Mouse (Mus musculus) regulatory T cell (primary cell): Measurements from ENCODE around the gene Sh2b1.
"Not testable (repeated sequence)": the region's sequence is repeated elsewhere in the genome, so short reads cannot be mapped to it uniquely, and the experiment has no call there.

Source experiments
- in situ Hi-C: fragments of 300-600 bp; cut with MboI, MseI; formaldehyde crosslinking; loops from one replicate; pipeline ENCODE4 v1.15.1; 2025; ENCODE audit warnings: high pct_unique_total_duplicates

The Sh2b1 gene

GRCm38 (mm10) chr7:126474993-126475581 lies at the start of gene Sh2b1:
Sh2b1 (minus strand) TSS chr7:126475424.
- in situ Hi-C loops, result loop anchor here (5.0 kb wide), 1 partner anchor 78 kb away; the partner anchor contains the start of gene Nfatc2ip

DNA sequence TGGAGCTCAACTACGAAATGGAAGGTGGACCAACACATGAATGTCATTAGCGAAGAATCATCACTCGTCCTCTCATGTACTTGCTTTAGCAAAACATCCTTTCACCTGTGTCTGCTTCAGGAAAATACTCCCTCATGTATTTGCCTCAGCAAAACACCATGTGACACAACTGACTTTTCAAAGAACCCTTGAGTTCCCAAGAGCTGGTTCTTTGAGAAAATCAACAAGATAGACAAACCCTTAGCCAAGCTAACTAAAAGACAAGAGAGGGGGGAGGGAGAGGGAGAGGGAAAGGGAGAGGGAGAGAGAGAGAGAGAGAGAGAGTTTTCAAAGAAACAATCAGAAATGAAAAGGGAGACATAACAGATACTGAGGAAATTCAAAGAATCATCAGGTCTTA lies 48.1 kb upstream of the Sh2b1 start:
- in situ Hi-C loops, result no loop called here

DNA sequence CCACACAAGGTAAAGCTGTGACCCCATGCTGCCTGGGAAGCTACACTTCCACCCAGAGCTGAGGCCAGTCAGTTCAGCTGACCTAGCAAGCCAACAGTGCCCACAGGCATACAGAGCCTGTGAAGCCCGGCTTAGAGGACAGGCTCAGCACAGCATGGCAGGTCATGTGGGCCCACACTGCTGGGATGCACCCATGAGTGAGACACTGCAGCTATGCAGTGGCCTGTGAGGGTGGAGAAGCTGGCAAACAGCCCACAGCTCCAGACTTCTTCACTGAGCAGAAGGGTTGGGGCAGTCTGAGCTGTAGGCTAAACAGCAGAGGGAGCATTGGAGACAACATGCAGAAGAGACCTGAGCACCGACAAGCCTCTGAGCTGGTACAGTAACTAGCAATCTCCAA lies 44.3 kb upstream of the Sh2b1 start:
- in situ Hi-C loops, result no loop called here

DNA sequence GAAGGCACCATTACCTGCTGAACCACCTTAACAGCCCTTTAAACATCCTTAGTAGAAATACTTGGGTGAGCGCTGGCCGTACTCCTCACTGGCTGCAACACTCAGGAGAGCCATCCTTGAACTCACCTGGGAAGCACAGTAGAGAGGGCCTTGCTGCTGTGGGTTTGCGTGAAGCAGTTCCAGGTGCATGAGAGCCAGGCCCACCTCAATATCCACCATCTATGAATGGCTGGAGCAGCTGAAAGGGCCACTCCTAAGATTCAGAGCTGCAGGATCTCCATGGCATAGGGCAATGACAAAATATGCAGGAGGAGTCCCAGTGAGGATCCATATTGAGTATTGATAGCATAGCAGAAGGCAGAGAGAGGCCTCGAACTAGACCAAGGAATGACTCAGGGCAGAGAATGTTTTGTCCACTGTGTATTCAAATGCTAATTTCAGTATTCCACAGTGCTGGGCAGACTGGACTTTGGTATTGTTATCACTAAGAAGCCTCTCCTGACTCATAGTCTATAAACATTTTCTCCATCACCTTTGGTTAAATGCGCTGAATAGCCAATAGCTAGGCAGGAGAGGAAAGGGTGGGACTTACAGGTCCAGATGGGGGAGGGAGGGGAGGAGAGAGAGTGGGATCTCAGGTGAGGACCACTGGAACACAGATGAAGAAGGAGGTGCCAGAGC lies 43.2 kb upstream of the Sh2b1 start:
- in situ Hi-C loops, result no loop called here

DNA sequence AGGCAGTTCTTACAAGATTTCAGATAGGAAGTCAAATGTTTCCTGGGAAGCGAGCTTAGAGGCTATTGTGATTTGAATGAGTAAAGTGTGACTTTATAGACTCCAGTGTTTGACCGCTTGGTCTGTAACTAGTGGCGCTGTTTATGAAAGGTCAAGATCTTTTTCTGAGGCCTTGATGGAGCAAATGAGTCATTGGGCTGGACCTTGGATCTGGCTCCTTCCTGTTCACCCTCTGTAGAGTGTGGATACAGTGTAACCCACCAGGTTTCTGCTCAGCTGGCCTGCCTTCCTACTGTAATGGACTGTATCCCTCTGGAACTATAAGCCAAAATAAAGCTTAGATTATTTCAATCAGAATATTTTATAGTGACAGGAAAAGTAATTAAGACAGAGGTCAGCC lies 36.1 kb upstream of the Sh2b1 start:
- in situ Hi-C loops, result no loop called here

- in situ Hi-C loops, result no loop called here
Measured at GRCm38 (mm10) chr7:126507126-126507778, 32.0 kb upstream of the Sh2b1 start.

DNA sequence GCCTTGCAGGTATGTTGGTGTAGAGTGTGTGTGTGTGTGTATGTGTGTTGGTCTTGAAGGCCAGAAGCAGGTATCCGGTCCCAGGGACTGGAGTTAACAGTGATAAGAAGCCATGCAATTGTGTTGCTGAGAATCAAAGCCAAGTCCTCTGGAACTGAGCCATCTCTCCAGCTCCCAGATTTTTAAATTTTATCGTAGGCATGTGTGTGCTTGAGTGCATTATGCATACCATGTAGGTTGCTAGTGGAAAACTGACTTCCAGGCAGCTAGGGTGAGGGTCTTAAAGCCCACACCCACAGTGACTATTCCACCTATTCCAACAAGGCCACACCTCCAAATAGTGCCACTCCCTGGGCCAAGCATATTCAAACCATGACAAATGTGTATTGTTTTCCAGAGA lies 29.7 kb upstream of the Sh2b1 start:
- in situ Hi-C loops, result no loop called here

GRCm38 (mm10) chr7:126503273-126503878 lies 28.2 kb upstream of the Sh2b1 start, which contains the start of gene Atxn2l:
Atxn2l (minus strand) TSS chr7:126503437.
- in situ Hi-C loops, result no loop called here

GRCm38 (mm10) chr7:126502751-126503150 lies 27.5 kb upstream of the Sh2b1 start:
- in situ Hi-C loops, result no loop called here

DNA sequence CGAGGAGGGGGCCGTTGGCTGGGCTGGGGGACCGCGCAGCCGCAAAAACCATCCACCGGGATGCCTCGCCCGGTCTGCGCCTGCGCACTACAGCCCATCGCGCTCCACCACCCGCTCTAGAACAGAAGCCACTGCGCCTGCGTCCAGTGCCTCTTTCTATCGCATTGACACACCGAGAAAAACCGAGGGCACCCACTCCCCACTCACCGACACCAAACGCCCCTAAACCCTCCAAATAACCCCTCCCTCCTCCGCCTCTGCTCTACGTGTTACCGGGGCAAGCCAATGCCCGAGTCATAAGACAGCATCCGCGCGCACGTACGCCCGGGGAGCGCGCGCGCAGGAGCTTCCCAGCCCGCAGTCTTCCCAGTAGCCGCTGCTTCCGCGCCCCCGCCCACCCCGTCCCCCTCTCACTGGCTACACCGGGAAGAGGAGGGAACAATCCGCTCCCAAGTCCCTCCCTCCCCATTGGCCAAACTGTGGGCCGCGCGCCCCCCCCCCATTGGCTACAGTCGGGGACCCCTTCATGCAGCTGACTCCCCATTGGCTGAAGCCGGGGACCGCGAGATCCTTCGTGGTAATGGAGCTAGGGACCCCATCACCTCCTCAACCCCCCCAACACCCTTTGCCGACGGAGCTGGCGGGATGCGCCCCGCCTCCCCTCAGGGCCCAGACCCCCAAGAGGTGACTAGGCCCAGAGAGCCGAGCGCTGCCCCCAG lies 27.0 kb upstream of the Sh2b1 start:
- in situ Hi-C loops, result no loop called here

GRCm38 (mm10) chr7:126501684-126502022 lies 26.4 kb upstream of the Sh2b1 start:
- in situ Hi-C loops, result no loop called here

- in situ Hi-C loops, result loop anchor here (5.0 kb wide), 1 partner anchor 63 kb away; no protein-coding TSS in a partner anchor
Measured at GRCm38 (mm10) chr7:126499416-126499815, 24.2 kb upstream of the Sh2b1 start.

- in situ Hi-C loops, result loop anchor here (5.0 kb wide), 1 partner anchor 64 kb away; no protein-coding TSS in a partner anchor
Measured at GRCm38 (mm10) chr7:126497966-126498365, 22.7 kb upstream of the Sh2b1 start.

GRCm38 (mm10) chr7:126496475-126496874 lies 21.3 kb upstream of the Sh2b1 start:
- in situ Hi-C loops, result loop anchor here (5.0 kb wide), 1 partner anchor 66 kb away; no protein-coding TSS in a partner anchor

DNA sequence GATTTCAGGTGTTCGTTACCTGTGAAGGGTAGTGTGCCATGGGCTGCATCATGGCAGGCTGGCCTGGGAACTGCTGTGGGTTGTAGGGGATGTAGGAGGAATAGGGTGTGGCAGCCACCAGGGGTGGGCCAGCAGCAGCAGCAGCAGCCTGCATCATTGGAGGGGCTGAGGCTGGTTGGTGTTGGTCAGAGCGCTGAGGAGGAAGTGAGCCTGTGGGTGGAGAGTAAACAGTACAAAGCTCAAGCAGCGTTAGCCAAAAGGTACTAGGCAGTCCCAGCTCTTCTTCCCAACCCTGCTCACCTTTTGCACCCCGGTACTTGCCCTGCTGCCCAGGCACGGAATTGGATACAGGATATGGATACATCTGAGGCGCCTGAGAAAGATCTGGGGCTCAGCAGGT lies 18.9 kb upstream of the Sh2b1 start:
- in situ Hi-C loops, result no loop called here

- in situ Hi-C loops, result no loop called here
Measured at GRCm38 (mm10) chr7:126491973-126492372, 16.7 kb upstream of the Sh2b1 start.

DNA sequence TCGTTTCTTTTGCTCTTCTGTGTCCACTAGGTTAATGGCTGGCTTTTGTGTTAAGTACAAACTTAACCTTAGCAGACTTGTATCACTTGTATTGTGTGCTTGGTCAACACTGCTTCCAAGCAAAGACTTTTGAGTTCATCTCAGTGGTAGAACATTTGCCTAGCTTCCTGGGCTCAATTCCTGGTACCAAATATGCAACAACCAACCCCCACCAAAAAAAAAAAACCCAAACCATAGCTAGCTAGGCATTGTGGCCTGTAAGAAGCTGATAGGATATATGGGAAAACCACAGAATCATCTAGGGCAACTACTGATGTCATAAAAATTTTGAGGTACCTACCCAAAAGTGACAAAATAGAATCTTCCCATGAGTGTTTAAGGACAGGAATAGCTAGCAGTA lies 15.8 kb upstream of the Sh2b1 start:
- in situ Hi-C loops, result no loop called here

GRCm38 (mm10) chr7:126487617-126488385 lies 12.6 kb upstream of the Sh2b1 start:
- in situ Hi-C loops, result not testable (repeated sequence)

GRCm38 (mm10) chr7:126487052-126487483 lies 11.8 kb upstream of the Sh2b1 start, which contains the start of gene Tufm:
Tufm (plus strand) TSS chr7:126487361.
- in situ Hi-C loops, result no loop called here

DNA sequence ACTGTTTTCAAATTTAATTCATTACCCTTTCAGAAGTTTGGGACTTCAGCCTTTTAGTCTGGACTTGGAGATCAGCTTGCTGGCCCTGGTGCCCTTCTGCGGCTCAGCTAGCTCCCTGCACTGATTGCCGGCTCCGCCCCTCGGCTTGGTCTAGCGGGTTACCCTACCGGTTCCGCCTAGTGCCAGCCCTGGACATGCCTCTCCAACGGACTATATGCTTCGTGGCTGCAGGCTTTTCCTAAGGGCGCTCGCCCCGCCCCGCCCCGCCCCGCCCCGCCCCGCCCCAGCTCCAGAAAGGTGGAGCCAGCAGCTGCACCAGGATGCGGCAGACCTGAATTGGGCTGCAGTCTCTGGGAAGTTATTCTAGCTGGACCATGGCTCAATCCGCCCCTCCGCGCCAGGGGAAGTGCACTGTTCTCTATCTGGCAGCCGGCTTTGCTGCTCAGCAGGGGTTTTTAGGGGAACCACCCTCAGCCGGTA lies 7.2 kb upstream of the Sh2b1 start:
- in situ Hi-C loops, result no loop called here

GRCm38 (mm10) chr7:126481699-126482098 lies 6.5 kb upstream of the Sh2b1 start:
- in situ Hi-C loops, result no loop called here
